Mouse (Mus musculus) testis, adult 2 months (tissue): Measurements from ENCODE around the gene Hoxd9.

ENCODE experiments used
- CTCF ChIP-seq: fragments of 200-500 bp; IDR thresholded peaks from 2 replicates; pipeline ENCODE4 v1.5.1; 2012; ENCODE audit warnings: low read depth, mild to moderate bottlenecking, inconsistent platforms, low read length, moderate library complexity; ENCODE audit not compliant: control insufficient read depth, insufficient read depth, insufficient replicate concordance
- POLR2A ChIP-seq: fragments of 200-500 bp; IDR thresholded peaks from 2 replicates; pipeline ENCODE4 v1.6.1; 2012; ENCODE audit warnings: low read depth, mild to moderate bottlenecking, inconsistent platforms, low read length, moderate library complexity; ENCODE audit not compliant: control insufficient read depth

DNA sequence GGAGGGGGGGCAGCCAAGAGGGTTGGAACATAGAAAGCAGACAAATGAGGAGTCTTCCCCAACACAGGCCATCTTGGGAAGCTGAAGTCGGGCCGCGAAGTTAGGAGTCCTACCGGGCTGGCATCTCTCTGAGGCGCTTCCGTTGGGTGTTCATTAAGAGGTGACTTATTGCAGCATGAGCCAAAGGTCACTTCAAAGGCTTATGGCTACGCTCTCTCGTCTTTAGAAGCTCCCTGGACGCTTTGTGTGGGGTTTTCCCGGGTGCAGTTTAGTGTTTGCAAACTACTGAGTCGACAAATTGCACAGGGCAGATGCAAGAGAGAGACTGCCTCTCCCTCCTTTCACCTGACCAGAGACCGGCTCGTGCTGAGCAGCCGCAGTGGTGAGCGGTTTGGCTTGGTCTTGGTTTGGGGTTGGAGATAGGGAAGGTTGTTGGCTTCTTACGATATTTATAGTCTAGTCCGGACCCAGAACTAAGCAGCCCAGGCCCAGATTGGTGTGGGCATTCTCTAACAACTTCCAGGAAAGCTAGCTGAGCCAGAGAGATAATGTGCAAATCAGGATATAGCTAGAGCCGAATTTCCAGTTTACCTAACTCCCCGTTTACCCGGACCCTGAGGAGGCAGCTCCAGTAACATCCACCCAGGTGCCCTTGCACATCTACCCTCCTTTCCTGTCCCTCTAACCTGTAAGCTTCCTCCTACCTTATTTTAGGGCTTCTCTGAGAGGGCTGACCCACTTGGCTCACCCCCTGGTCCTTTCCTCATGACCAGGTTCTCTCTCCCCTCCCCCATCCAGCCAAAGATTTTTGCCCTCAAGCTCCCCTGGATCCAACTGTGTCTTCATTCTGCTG, 41.3 kb downstream of the Hoxd9 start:
- TF ChIP-seq CTCF (no peak), POLR2A (no peak)
